16 mouse cellular contexts compared by ENCODE assay signal in genomic region chr7:88945338-88945737, GRCm38 (mm10).
"Had no signal": no experiment of that assay in that cellular context is flagged by ENCODE, and none has a peak within 500 bp of the region (broad histone marks: within the 10 kb centered on the region; RNA-seq: fewer than 3 reads in every experiment).

No protein-coding gene starts in this region.

- H3K27ac ChIP-seq: lung, embryonic 15.5 days; macrophage; midbrain, embryonic 13.5 days; midbrain, embryonic 15.5 days; neural tube, embryonic 13.5 days; neural tube, embryonic 15.5 days had no signal

- DNase-seq: lung, adult 2 months; retina, postnatal 1 day; right cerebral cortex, adult 18-20 months; right cerebral cortex, postnatal 25 days; right cerebral cortex, postnatal 4 days; spleen, adult 18-20 months; thymus, adult 18-20 months; thymus, postnatal 14 days; thymus, postnatal 36 days had no signal

- H3K36me3 ChIP-seq: lung, embryonic 15.5 days; midbrain, embryonic 13.5 days; midbrain, embryonic 15.5 days; neural tube, embryonic 13.5 days; neural tube, embryonic 15.5 days had no signal

- H3K4me3 ChIP-seq: lung, embryonic 15.5 days; megakaryocyte, embryonic 14.5 days; midbrain, embryonic 13.5 days; midbrain, embryonic 15.5 days; neural tube, embryonic 13.5 days; neural tube, embryonic 15.5 days had no signal

- H3K4me1 ChIP-seq: lung, embryonic 15.5 days; megakaryocyte, embryonic 14.5 days; midbrain, embryonic 13.5 days; midbrain, embryonic 15.5 days had no signal

- H3K27me3 ChIP-seq: lung, embryonic 15.5 days; megakaryocyte, embryonic 14.5 days; midbrain, embryonic 13.5 days; midbrain, embryonic 15.5 days; neural tube, embryonic 13.5 days; neural tube, embryonic 15.5 days had no signal
